Mouse (Mus musculus) forelimb bud, embryonic 11.5 days (tissue): ENCODE data around the gene 1700008P02Rik.
"Not testable (repeated sequence)": the region's sequence is repeated elsewhere in the genome, so short reads cannot be mapped to it uniquely, and the experiment has no call there.

ENCODE experiments used
- DNase-seq: peaks from one replicate; pipeline ENCODE4 v3.0.0-alpha.2; 2012; ENCODE audit warnings: low read depth, low spot score

The 1700008P02Rik gene

DNA sequence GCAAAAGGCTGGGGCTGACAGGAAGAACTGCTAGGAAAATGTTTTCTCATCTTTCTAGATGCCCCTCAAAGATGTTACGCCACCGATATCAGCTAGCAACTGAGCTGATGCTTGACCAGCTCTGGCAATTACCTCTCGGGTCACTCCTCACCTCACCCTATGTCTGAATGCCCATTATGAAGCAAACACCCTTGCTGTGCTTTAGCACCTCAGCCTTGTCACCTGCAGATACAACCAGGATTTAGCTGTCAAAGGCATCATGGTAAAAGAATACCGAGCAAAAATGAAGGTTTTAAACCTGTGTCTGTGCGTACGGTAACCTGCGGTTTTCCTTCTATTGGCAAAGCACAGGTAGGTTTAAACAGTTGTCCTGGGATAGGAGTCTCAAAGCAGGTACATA lies at the start of gene 1700008P02Rik:
1700008P02Rik (minus strand) TSS at position 101 of the 400 bp plus-strand sequence.
- DNase-seq, result no peak

DNA sequence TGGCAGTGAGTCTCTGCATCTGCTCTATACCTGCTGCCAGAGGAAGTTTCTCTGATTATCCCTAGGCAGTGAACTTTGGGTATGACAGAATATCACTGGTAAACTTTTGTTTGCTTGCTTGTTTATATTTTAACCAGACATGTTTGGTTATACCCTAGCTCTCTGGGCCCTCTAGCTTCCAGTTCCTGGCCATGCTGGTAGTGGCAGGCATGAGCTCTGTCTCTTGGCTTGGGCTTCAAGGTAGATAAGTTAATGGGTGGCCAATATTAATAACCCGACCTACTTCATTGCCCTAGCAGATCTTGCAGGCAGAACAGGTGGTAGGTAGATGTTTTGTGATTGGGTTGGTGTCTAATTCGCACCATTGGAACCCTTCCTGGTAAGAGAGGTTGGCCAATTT lies 29.2 kb upstream of the 1700008P02Rik start:
- DNase-seq, result no peak

DNA sequence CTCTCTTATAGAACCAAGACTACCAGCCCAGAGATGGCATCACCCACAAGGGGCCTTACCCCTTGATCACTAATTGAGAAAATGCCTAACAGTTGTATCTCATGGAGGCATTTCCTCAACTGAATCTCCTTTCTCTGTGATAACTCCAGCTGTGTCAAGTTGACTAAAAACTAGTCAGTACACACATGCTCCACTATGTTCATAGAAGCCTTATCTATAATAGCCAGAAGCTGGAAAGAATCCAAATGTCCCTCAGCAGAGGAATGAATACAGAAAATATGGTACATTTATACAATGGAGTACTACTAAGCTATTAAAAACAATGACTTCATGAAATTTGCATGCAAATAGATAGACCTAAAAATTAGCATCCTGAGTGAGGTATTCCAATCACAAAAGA lies 17.9 kb upstream of the 1700008P02Rik start:
- DNase-seq, result not testable (repeated sequence)

DNA sequence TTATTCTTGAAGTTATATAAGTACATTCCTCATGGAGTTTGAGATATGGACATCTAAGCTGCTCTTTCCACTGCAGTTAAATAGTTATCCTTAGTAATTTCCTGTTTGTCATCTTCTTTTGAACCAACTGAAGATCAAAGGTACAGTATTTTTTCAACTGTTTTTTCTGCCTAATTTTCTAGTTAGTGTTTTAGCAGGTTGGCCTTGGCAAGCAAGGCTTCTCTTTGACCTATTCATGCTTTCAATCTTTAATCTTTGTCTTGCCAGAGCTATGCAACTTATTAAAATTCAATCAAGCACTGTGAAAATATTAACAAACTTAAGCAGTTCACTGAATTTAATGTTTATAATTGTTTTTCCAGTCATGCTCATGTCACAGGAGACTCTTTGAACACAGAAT lies 14.0 kb upstream of the 1700008P02Rik start:
- DNase-seq, result no peak

DNA sequence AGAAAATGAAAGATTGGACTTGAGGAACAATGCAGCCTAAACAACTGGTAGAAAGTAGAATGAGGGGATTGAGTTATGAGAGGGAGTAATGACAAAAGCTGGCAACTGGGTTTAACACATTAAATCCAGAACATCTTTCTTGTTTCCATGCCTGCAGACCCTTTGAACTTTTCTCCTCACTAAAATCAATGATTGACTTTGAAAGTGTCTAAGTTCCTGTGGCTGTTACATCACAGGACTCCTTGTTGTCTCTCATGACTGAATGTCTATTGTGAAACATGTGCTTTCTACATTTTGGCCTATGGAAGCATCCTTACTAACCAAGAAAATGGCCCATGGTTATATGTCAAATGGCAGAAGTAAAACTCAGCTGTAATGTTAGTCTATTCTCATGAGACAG lies 2.4 kb downstream of the 1700008P02Rik start:
- no peak for DNase-seq
